Mouse (Mus musculus) neural tube, embryonic 10.5 days (tissue): ENCODE data around the gene Olfr1555-ps1.
"Not testable (repeated sequence)": the region's sequence is repeated elsewhere in the genome, so short reads cannot be mapped to it uniquely, and the experiment has no call there.

Experiments
- DNase-seq: peaks from one replicate; pipeline ENCODE4 v3.0.0-alpha.2; 2017; ENCODE audit warnings: low spot score; ENCODE audit errors: extremely low spot score

Gene Olfr1555-ps1

GRCm38 (mm10) chr19:12170062-12170599, at the start of gene Olfr1555-ps1:
Olfr1555-ps1 (minus strand) TSS chr19:12170112.
- DNase-seq = not testable (repeated sequence)

- no peak for DNase-seq
Observed at GRCm38 (mm10) chr19:12200334-12200733, 30.4 kb upstream of the Olfr1555-ps1 start, which contains the start of gene Olfr1431. Olfr1431 (plus strand) TSS chr19:12200634.

GRCm38 (mm10) chr19:12199076-12199475, 29.2 kb upstream of the Olfr1555-ps1 start:
- DNase-seq = not testable (repeated sequence)

- not testable (repeated sequence) for DNase-seq
Observed at GRCm38 (mm10) chr19:12175431-12175830, 5.5 kb upstream of the Olfr1555-ps1 start.

GRCm38 (mm10) chr19:12145452-12145851, 24.5 kb downstream of the Olfr1555-ps1 start:
- DNase-seq = no peak

GRCm38 (mm10) chr19:12143356-12143755, 26.6 kb downstream of the Olfr1555-ps1 start:
- DNase-seq = no peak

- no peak for DNase-seq
Observed at GRCm38 (mm10) chr19:12134289-12134688, 35.6 kb downstream of the Olfr1555-ps1 start.

- no peak for DNase-seq
Observed at GRCm38 (mm10) chr19:12123103-12123502, 46.8 kb downstream of the Olfr1555-ps1 start, which contains the start of gene Olfr76. Olfr76 (minus strand) TSS chr19:12123203.

GRCm38 (mm10) chr19:12116464-12116863, 53.4 kb downstream of the Olfr1555-ps1 start:
- no peak for DNase-seq

- DNase-seq = no peak
Observed at GRCm38 (mm10) chr19:12115797-12116196, 54.1 kb downstream of the Olfr1555-ps1 start, which contains the start of gene Olfr1428. Olfr1428 (minus strand) TSS chr19:12115897.
